Mouse (Mus musculus) testis, adult 2 months (tissue): ENCODE measurements around the gene Cox11. TPM values are rescaled to one million over a fixed set of nuclear protein-coding genes. Genes with fewer than 3 reads are reported as not detected.

Experiments
- H3K27ac ChIP-seq: fragments of 200-500 bp; 2 replicates; pipeline ENCODE4 v1.5.1; 2012; ENCODE audit warnings: low read depth, low read length; ENCODE audit not compliant: control insufficient read depth, insufficient read depth
- H3K27me3 ChIP-seq: fragments of 200-500 bp; 2 replicates; pipeline ENCODE4 v1.6.1; 2012; ENCODE audit warnings: mild to moderate bottlenecking, low read length, moderate library complexity; ENCODE audit not compliant: control insufficient read depth, insufficient read depth
- H3K36me3 ChIP-seq: fragments of 200-500 bp; 2 replicates; pipeline ENCODE4 v1.6.1; 2012; ENCODE audit warnings: mild to moderate bottlenecking, low read length; ENCODE audit not compliant: control insufficient read depth, insufficient read depth
- H3K4me1 ChIP-seq: fragments of 200-500 bp; 2 replicates; pipeline ENCODE4 v1.6.1; 2012; ENCODE audit warnings: low read length; ENCODE audit not compliant: control insufficient read depth, insufficient read depth
- H3K4me3 ChIP-seq: fragments of 200-500 bp; 2 replicates; pipeline ENCODE4 v1.5.1; 2012; ENCODE audit warnings: low read depth, mild to moderate bottlenecking, low read length, moderate library complexity, mixed read lengths; ENCODE audit not compliant: control insufficient read depth
- CTCF ChIP-seq: fragments of 200-500 bp; IDR thresholded peaks from 2 replicates; pipeline ENCODE4 v1.5.1; 2012; ENCODE audit warnings: low read depth, mild to moderate bottlenecking, inconsistent platforms, low read length, moderate library complexity; ENCODE audit not compliant: control insufficient read depth, insufficient read depth, insufficient replicate concordance
- POLR2A ChIP-seq: fragments of 200-500 bp; IDR thresholded peaks from 2 replicates; pipeline ENCODE4 v1.6.1; 2012; ENCODE audit warnings: low read depth, mild to moderate bottlenecking, inconsistent platforms, low read length, moderate library complexity; ENCODE audit not compliant: control insufficient read depth
- polyA plus RNA-seq: library from polyadenylated mRNA; depleted of rRNA; stranded (reverse); fragments of >200 nt; gene quantifications from 2 replicates; pipeline ENCODE4 v1.2.3, GENCODE M21; 2012

Gene Cox11
- polyA plus RNA-seq, 1 experiment = 18.9 TPM

DNA sequence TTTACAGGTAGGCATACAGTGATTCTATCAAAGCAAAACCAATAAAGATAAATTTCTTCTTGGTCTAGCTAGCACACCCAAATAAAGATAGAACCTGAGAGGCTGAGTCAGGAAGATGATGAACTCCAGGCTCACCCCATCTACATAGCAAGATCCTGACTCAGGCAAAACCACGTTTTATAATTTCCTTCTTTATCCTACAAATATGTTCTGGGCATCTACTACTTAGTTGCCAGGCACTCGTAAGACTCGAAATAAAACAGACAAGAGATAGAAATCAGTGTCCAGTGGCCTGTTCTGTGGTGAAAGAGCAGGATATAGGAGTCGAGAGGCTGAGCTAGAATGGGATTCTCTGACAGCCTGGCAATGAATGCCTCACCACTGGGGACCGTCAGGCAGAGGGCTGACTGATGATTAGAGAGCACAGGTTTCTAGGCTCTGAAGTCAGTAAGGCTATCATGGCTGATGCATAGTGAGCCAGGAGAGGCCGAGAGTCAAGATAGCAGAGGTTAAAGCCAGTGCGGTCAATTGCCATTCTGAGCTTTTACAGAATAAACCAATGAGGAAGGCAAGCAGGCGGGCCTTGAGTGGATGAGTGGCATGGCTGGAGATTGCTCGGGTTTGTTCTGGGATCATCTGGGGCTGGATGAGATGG, 12.4 kb downstream of the Cox11 start:
- TF ChIP-seq CTCF (no peak), POLR2A (no peak)
- Histone ChIP-seq H3K4me3 (no peak overlapping the region), H3K36me3 (no peaks in the 10 kb centered on the region), H3K4me1 (no peaks in the 10 kb centered on the region), H3K27ac (no peak overlapping the region), H3K27me3 (no peaks in the 10 kb centered on the region)

GRCm38 (mm10) chr11:90652603-90653002, 14.6 kb downstream of the Cox11 start:
- no peaks in the 10 kb centered on the region for H3K27me3 ChIP-seq
- no peak overlapping the region for H3K27ac ChIP-seq
- no peaks in the 10 kb centered on the region for H3K36me3 ChIP-seq
- no peak overlapping the region for H3K4me3 ChIP-seq
- no peak for TF ChIP-seq CTCF
- no peaks in the 10 kb centered on the region for H3K4me1 ChIP-seq

GRCm38 (mm10) chr11:90657527-90657926, 19.6 kb downstream of the Cox11 start:
- Histone ChIP-seq H3K4me3 (no peak overlapping the region), H3K27me3 (no peaks in the 10 kb centered on the region), H3K36me3 (no peaks in the 10 kb centered on the region), H3K27ac (no peak overlapping the region), H3K4me1 (no peaks in the 10 kb centered on the region)
- no peak for TF ChIP-seq POLR2A

GRCm38 (mm10) chr11:90660662-90661061, 22.7 kb downstream of the Cox11 start:
- Histone ChIP-seq H3K36me3 (no peaks in the 10 kb centered on the region), H3K4me3 (no peak overlapping the region), H3K27me3 (no peaks in the 10 kb centered on the region), H3K27ac (no peak overlapping the region; the same call in 1 of the 2 replicates), H3K4me1 (no peaks in the 10 kb centered on the region)
- TF ChIP-seq POLR2A (no peak), CTCF (no peak)

- Histone ChIP-seq H3K27me3 (no peaks in the 10 kb centered on the region), H3K4me3 (no peak overlapping the region), H3K27ac (no peak overlapping the region), H3K36me3 (no peaks in the 10 kb centered on the region), H3K4me1 (no peaks in the 10 kb centered on the region)
- no peak for TF ChIP-seq CTCF
- TF ChIP-seq POLR2A = no peak
Observed at GRCm38 (mm10) chr11:90663052-90663451, 25.1 kb downstream of the Cox11 start.

- no peaks in the 10 kb centered on the region for H3K27me3 ChIP-seq
- TF ChIP-seq POLR2A (no peak), CTCF (no peak)
- H3K36me3 ChIP-seq = no peaks in the 10 kb centered on the region
- H3K4me3 ChIP-seq = no peak overlapping the region
- no peaks in the 10 kb centered on the region for H3K4me1 ChIP-seq
- no peak overlapping the region for H3K27ac ChIP-seq
Observed at GRCm38 (mm10) chr11:90663618-90664297, 25.8 kb downstream of the Cox11 start.

DNA sequence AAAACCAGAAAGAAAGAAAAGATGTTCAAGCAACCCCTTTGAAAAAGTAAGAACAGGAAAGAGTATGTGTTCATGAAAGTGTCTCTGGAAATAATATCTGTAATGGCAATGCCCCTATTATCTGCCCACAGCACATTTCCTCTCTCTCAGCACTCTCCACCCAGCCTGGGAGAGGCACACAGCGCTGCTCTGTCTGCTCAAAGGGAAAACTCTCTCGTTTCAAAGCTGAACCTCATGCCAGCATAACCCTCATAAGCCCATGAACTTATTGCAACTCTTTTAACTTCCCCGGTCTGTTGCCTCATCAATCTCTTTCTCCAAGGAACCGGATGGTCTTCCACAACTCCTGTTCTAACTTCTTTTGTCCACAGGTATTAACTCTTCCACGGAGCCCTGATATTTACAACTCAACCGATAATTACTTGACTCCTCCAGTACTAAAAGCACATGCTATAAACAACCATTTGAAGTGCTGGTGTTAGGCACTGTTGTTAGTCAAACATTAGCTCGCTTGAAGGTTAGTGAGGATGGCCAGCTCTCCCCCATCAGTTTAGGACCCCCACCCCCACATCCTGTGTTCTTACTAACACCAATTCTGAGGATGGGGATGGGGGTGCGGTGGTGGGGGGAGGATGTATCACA, 26.5 kb downstream of the Cox11 start:
- Histone ChIP-seq H3K27ac (no peak overlapping the region), H3K4me3 (no peak overlapping the region), H3K27me3 (no peaks in the 10 kb centered on the region), H3K4me1 (no peaks in the 10 kb centered on the region), H3K36me3 (no peaks in the 10 kb centered on the region)
- TF ChIP-seq POLR2A (no peak), CTCF (no peak)

DNA sequence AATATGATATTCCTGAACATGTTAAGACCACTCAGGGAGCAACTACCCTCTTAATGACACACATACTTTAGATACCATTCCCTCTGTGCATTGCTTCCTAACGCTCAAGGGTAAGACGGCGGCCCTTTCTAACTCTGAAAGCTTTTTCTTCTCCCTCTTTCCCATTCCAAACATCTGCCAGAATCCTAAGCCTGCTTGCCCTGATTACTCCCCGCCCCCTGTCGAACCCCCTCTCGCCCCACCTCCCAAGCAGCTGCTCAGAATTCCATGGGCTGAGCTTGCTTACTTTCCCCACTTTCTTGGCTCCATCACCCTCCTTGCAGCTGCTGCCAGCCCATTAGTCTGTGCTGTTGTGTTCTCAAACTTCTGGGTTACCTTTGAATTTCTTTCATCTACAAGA, 27.2 kb downstream of the Cox11 start:
- H3K4me3 ChIP-seq = no peak overlapping the region; the same call in 1 of the 2 replicates
- H3K27me3 ChIP-seq = no peaks in the 10 kb centered on the region
- no peak for TF ChIP-seq CTCF
- TF ChIP-seq POLR2A = no peak
- no peak overlapping the region for H3K27ac ChIP-seq
- H3K4me1 ChIP-seq = no peaks in the 10 kb centered on the region
- no peaks in the 10 kb centered on the region for H3K36me3 ChIP-seq
